Mouse (Mus musculus): Measurements from ENCODE around the gene Gm49721.
"Not testable (repeated sequence)": the region's sequence is repeated elsewhere in the genome, so short reads cannot be mapped to it uniquely, and the experiment has no call there.

DNA sequence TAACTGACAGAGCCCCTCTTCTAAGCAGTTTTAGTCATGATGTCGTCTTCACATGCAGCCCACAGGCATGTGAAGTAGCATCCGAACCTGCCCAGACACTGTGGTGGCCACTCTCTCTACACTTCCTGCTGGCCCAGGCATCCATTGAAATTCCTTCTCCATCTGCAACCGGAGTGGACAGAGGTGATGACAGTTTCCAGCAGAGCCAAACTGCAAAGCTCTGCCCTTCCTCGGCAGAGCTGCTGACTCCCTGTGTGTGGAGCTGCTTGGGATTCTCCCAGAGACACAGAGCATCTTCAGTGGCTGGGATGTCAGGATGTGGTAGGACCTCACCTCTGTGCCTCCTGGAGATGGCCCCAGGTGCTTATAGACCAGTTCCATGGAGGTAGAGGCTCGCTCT is 105.8 kb downstream of the Gm49721 start:
- TF ChIP-seq POLR2A (IDR thresholded peaks at IDR 0.05; ENCODE audit: low read depth, low read length); ZNF384 (IDR thresholded peaks at IDR 0.05; ENCODE audit: low read depth, low read length); MYC (IDR thresholded peaks at IDR 0.05; ENCODE audit: low read depth, low read length); CTCF (conservative IDR thresholded peaks at IDR 0.05 in 1 of 2, IDR thresholded peaks at IDR 0.05 in 1 of 2; ENCODE audit: low read depth in 2 of 2, low read length in 2 of 2); ETS1 (conservative IDR thresholded peaks at IDR 0.05; ENCODE audit: low read depth, low read length); MEF2A (IDR thresholded peaks at IDR 0.05; ENCODE audit: borderline replicate concordance, low read depth, low read length); SMC3 (IDR thresholded peaks at IDR 0.05; ENCODE audit: low read depth, low read length); JUND (conservative IDR thresholded peaks at IDR 0.05; ENCODE audit: low read depth, low read length); TBP (conservative IDR thresholded peaks at IDR 0.05; ENCODE audit: low read depth, low read length); MAZ (IDR thresholded peaks at IDR 0.05; ENCODE audit: low read depth, low read length): not testable (repeated sequence)

Data from CH12.LX (cell line).